Mouse (Mus musculus): ENCODE measurements at regions not wholly inside any gene's neighbourhood (a gene's known extent, or its start where the extent isn't known, plus 50 kb on each side); places are given as distances from the start of the nearest gene placed in this dataset.

GRCm38 (mm10) chr9:41517787-41518186 lies 356.3 kb upstream of the Ubash3b start:
- DNase-seq (ENCODE audit: extremely low spot score in 1 of 2, low spot score in 1 of 2): no peak

DNA sequence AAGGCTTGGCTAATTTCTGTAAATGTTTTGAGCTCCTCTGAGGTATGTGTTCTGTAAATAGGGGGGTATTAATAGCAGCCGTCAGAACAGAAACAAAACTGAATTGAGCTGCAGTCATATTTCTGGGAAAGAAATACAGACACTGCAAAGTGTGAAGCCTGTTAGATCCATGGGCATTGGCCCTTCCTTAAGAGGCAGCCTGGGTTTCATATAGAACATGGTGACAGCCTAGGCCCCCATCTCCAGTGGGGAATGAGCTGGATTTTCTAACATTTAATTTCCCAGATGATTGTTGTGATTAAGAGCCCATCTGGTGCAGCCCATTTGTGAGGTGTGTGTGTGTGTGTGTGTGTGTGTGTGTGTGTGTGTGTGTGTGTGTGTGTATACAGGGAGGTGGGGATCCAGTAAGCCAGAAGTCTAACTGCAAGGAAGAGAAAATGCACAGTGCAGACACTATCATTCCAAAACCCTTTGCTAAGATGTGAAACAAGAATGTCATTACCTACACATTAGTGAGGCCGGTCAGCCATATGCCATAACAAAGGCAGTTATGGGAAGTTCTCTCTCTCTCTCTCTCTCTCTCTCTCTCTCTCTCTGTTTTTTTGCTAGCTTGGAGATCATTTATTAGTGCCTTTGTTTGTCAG lies 355.7 kb upstream of the Ubash3b start:
- DNase-seq (ENCODE audit: extremely low spot score in 1 of 2, low spot score in 1 of 2): no peak

DNA sequence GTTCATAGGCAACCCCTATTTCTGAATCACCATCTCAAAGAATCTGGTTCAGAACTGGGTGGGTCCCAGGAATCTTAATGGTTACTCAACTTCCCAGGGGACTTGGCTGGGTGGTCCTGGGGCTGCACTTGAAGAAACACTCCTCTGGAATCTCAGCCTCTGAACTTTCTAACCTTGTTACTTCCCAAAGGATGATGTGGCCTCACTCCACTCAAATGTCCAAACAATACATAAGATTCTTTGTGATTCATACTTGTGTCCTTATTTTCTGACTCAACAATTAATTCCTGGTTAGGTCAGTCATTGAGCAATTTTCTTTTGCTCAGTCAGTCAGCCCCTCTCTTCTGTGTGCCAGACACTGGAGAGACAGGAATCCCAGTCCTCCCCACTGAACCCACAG lies 353.7 kb upstream of the Ubash3b start:
- no peak for DNase-seq (ENCODE audit: extremely low spot score in 1 of 2, low spot score in 1 of 2)

DNA sequence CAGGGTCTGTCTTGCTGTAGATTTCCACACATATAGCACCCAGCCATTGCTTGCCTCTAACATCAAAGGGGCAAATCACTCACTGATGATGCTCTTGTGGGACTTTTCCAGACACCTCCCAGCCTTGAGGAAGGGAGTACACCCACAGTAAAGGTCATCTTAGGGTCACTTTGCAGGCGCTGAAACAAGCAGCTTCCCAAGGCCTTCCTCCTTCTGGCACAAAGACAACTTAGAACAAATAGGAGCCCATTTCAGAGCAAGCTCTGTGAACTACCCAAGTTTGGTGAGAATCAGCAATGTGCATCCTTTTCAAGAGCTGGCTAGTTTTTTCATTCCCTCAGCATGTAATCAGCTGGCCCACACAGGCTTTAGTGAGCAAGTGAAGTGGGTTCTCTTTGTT lies 352.2 kb upstream of the Ubash3b start:
- DNase-seq (ENCODE audit: extremely low spot score in 1 of 2, low spot score in 1 of 2): no peak

- no peak for DNase-seq (ENCODE audit: extremely low spot score in 1 of 2, low spot score in 1 of 2)
Measured at GRCm38 (mm10) chr9:41509597-41509996, 348.1 kb upstream of the Ubash3b start.

GRCm38 (mm10) chr9:41508746-41509145 lies 347.2 kb upstream of the Ubash3b start:
- no peak for DNase-seq (ENCODE audit: extremely low spot score in 1 of 2, low spot score in 1 of 2)

DNA sequence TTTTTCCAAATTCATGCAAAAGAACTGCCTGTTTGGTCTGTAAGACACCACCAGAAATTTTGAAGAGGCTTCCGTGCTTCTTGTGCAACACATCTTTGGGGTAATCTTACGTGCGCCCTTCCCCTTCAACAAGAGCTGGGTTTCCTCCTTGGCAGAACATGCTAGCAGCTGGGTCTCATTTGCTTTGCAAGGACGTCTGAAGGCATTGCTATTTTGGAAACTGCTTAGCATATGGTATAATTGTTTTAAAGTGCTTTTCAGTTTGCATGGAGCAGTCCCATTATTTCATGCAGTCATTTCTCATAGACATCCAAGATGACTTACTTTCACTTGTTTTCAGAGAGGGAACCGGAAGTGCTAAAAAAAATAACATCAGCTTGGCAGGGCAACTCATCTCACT lies 336.8 kb upstream of the Ubash3b start:
- DNase-seq (ENCODE audit: extremely low spot score in 1 of 2, low spot score in 1 of 2): no peak

DNA sequence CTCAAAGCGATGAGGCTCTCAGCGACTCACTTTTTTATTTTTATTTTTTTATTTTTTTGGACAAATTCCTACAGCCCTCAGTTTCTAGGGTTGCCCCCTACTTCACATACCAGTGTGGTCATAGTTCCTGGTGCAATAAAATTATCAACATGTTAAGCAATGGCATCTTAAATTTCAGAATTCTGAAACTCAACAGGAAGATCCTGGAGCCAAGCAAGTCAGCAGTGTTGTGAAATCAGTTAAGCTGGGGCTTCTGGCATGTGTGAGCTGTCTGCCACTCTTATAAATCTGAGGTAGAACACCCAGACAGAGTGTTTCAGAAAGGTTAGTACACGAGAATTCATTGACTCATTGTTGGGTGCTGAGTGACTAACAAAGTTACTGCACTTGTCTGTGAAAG lies 328.6 kb upstream of the Ubash3b start:
- DNase-seq (ENCODE audit: extremely low spot score in 1 of 2, low spot score in 1 of 2): no peak

DNA sequence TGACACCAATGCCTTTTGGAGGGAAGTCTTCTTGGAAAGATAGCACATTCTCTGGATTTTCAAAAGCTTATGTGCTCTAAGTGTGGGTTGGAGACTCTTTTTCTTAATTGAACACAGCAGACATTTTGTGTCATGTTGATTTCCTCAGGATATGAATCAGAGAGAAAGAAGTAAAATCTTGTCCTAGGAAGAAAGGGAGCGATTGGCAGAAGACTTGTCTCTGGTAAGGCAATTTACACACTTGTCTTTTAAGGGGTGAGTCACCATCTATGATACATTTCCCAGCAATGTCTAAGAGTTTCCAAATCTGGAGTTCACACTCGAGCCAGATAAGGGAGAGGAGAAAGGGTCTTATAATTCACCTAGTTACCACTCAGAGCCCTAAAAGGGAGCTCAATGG lies 326.5 kb upstream of the Ubash3b start:
- no peak for DNase-seq (ENCODE audit: extremely low spot score in 1 of 2, low spot score in 1 of 2)

DNA sequence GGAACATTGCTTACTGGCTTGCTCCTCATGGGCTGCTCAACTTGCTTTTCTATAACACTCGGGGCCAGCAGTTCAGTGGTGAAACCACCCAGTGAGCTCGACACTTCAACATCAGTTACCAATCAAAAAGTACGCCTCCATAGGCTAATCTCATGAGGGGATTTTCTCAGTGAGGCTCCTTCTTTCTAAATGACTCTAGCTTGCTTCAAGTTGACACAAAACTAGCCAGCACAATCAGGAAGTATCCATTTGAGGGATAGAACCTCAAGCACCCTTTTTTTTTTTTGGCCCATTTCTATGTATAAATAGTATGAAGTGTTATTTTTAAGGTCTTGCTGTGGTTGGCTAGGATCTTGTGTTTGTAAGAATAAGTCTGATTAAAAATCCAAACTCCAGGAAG lies 321.7 kb upstream of the Ubash3b start:
- DNase-seq (ENCODE audit: extremely low spot score in 1 of 2, low spot score in 1 of 2): no peak

DNA sequence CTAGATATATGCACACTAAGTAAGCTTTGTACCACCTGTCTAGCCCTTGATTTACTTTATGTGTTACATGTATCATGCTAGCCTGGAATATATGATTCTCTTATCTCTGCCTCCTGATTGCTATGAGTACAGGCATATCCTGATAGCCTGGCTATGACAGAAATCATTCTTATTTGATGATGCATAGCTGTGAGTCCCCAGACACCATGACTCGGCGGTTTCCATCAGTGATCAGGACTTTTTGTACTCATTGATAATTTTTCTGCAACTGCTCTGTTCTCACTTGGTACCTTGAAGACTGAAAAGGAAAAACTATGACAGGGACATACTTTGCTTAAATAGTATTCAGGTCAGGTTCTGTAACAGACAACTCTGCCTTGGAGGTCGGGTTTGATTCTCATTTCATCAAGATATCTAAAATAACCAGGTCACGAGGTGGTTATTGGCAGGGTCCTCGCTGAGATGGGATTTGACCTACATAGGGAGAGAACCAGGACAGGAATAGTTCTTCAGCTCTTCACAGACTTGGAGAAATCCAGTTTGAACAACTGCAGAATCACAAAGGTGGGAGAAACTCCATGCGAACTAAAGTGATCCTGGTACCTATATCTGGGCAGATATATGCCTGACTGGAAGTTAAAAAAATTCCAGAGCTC lies 320.2 kb upstream of the Ubash3b start:
- DNase-seq (ENCODE audit: extremely low spot score in 1 of 2, low spot score in 1 of 2): no peak

- DNase-seq (ENCODE audit: extremely low spot score in 1 of 2, low spot score in 1 of 2): no peak
Measured at GRCm38 (mm10) chr9:41479854-41480749, 318.6 kb upstream of the Ubash3b start.

- no peak for DNase-seq (ENCODE audit: extremely low spot score in 1 of 2, low spot score in 1 of 2)
Measured at GRCm38 (mm10) chr9:41479085-41479484, 317.6 kb upstream of the Ubash3b start.

DNA sequence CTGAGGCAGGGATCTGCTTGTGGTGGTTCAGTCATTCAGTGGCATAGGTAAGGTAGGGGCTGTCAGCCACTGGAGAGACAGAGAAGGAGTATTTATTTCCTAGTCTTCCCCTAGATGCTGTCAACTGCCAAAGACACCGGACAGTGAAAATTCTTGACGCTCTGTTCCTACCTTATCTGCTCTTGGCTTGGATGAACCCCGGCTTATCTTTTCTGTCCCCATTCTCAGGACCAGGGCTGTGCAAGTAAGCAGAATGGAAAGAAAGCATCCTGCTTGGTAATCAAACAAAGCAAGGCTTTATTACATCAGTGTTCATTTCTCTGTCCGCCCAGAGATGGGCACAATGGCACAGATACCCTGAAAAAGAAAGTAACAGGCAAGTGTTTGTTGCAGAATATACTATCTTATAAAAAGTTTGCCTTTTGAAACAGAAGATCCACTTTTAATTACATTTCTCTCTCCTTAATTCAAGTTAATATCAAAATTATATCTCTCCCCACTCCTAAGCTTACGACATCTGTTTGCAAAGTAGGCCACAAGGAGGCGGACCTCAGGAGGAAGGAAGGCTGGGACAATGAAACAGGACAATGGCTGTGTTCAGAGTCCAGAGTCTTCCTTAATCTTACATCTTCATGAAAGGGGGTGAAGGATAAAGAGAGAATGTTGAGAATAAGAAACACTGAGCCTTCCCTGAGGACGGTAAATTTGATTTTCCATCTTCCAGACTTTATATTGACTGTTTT lies 316.8 kb upstream of the Ubash3b start:
- DNase-seq (ENCODE audit: extremely low spot score in 1 of 2, low spot score in 1 of 2): no peak

DNA sequence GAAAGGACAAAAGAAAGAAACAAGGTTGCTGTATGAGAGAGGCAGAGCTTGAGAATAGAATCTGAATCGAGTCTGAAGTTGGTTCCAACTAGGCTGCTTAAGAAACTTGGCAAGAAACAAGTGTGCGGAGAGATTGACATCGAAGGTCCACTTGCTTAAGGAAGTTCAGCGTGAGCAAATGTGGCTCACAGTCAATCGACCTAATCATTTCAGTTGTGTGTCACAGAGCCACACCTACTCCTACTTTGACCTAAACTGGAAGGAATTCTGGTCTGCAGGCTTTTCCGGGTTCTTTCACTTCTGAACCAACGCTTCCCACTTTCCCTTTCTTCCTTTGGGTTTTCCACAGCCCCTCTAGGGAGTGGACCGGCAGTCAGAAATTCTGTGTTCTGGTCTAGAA lies 313.8 kb upstream of the Ubash3b start:
- no peak for DNase-seq (ENCODE audit: extremely low spot score in 1 of 2, low spot score in 1 of 2)

DNA sequence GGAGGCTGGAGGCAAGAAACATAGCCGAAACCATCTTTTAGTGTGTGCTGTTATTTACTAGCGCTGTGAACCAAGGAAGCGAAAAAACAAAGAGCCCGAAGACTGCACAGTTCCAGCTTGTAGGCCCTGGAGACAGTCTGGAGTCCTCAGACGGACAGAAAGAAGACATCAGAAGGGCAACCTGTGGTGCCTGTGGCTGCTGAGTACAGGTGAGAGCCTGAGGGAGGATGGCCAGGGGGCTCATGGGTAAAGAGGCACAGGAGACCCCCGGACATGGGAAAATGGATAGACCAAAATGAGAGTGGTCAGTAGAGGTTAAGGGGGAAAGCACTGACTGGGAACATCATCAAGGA lies 313.4 kb upstream of the Ubash3b start:
- DNase-seq (ENCODE audit: extremely low spot score in 1 of 2, low spot score in 1 of 2): peak; percentile 12

DNA sequence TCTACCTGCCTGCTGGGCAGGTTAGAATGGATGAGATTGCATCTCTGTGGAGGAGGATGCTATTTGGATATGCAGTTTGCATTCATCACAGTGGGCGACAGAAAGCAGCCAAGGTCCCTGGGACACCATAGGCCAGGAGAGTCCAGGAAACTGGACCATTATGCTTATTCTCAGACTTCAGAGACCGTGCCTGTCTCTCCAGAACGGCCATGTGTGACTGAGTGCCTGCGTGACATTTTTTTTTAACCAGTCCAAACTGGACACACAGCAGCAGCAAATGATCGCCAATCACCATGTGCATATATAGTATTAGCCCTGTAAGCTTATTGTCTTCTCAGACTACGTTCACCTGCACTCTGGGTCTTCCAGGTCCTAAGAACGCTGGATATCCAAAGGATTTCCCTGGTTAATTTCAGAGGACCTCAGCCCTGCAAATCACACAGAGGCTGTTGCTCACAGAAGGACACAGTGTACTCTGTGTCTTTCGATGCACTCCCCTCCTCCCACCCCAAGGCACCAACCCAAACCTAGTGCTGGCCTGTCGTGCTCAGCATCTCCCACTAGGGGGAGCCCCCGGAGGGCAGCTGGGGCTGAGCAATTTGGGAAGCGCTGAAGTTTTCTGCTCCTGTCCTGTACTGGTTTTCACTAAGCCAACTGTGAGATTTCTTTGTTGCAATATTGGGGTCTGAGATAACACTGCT lies 312.9 kb upstream of the Ubash3b start:
- DNase-seq (ENCODE audit: extremely low spot score in 1 of 2, low spot score in 1 of 2): peak; percentile 95 to 96

DNA sequence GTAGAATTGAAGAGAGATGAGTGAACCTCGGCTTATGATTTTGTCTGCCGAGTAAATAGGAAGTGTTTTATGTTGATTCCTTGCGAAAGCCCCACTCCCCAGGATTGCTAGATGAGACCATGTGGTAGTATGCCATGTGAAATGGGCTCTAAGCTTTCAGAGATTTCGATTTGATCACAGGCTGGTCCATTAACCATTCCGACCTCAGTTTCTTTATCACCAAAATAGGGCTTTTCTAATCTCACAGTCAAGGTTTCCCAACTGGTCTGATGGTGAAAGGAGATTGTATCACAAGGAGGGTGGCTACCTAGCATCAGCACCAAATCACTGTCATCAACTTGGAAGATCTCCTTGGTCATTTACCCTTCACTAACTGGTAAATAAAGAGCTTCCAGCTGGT lies 312.0 kb upstream of the Ubash3b start:
- DNase-seq (ENCODE audit: extremely low spot score in 1 of 2, low spot score in 1 of 2): no peak

DNA sequence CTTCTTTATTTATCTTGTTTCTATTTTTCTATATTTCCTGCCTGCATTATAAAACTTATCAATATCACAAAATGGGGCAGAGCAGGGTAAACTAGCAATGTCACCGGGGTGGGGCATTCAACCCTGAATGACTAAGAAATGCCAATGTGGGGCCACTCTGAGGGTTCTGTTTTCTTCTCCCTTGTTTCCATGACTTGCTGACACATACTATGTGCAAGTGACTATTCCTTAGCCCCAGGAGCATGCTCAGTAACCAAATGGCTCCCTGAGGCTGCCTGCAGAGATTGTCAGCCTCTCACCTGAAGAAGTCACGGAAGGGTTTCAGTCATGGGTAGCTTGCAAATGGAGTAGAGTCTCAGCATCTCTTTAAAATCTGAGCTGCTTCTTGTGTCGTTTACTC lies 309.8 kb upstream of the Ubash3b start:
- DNase-seq (ENCODE audit: extremely low spot score in 1 of 2, low spot score in 1 of 2): no peak

- no peak for DNase-seq (ENCODE audit: extremely low spot score in 1 of 2, low spot score in 1 of 2)
Measured at GRCm38 (mm10) chr9:41470010-41470409, 308.5 kb upstream of the Ubash3b start.
